Mouse (Mus musculus) heart, embryonic 10.5 days (tissue): ENCODE measurements around the gene Gm7876. TPM values are rescaled to one million over a fixed set of nuclear protein-coding genes. Genes with fewer than 3 reads are reported as not detected.
"Not testable (repeated sequence)": the region's sequence is repeated elsewhere in the genome, so short reads cannot be mapped to it uniquely, and the experiment has no call there.

Experiments used
- DNase-seq: peaks from one replicate; pipeline ENCODE4 v3.0.0-alpha.2; 2017; ENCODE audit warnings: low spot score
- H3K27ac ChIP-seq: fragments of 300-500 bp; sonication (generic); 2 replicates; pipeline ENCODE4 v1.5.1; 2016; ENCODE audit warnings: mild to moderate bottlenecking
- H3K27me3 ChIP-seq: fragments of 300-500 bp; sonication (generic); 2 replicates; pipeline ENCODE4 v1.6.1; 2016; ENCODE audit warnings: mild to moderate bottlenecking; ENCODE audit not compliant: poor library complexity, insufficient read depth, severe bottlenecking
- H3K36me3 ChIP-seq: fragments of 300-500 bp; sonication (generic); 2 replicates; pipeline ENCODE4 v1.6.1; 2016; ENCODE audit warnings: mild to moderate bottlenecking, moderate library complexity
- H3K4me1 ChIP-seq: fragments of 300-500 bp; sonication (generic); 2 replicates; pipeline ENCODE4 v1.6.1; 2016; ENCODE audit warnings: mild to moderate bottlenecking
- H3K4me3 ChIP-seq: fragments of 300-500 bp; sonication (generic); 2 replicates; pipeline ENCODE4 v1.5.1; 2016; ENCODE audit warnings: mild to moderate bottlenecking, moderate library complexity
- H3K9me3 ChIP-seq: fragments of 300-500 bp; sonication (generic); 2 replicates; pipeline ENCODE4 v1.6.1; 2016; ENCODE audit warnings: mild to moderate bottlenecking, moderate library complexity
- WGBS: fragments of 180-500 bp; shearing (Covaris S2); methylation state at CpG from one replicate; pipeline ENCODE4 v1.1.7; 2016; 5-methylcytosine and 5-hydroxymethylcytosine counted together
- polyA plus RNA-seq: library from polyadenylated mRNA; unstranded; fragments of >200 nt; fragmentation: Nextera tagmentation; extraction: Ambion mirVana; gene quantifications from 2 replicates; pipeline ENCODE4 v1.2.1, GENCODE M21; 2016

The Gm7876 gene
- polyA plus RNA-seq: not detected in 2 replicates

GRCm38 (mm10) chr14:4708938-4709337 lies at the start of gene Gm7876:
Gene Gm7876, plus strand, starts transcription at chr14:4709238.
- H3K27me3 ChIP-seq, H3K4me3 ChIP-seq, H3K9me3 ChIP-seq, H3K27ac ChIP-seq, H3K36me3 ChIP-seq, H3K4me1 ChIP-seq, DNase-seq: not testable (repeated sequence)
- 77% methylated on average over 1 of the region's 2 CpGs for WGBS

GRCm38 (mm10) chr14:4663892-4664291 lies 45.1 kb upstream of the Gm7876 start, which contains the start of gene Gm3239:
Gene Gm3239, plus strand, starts transcription at chr14:4664192.
- not testable (repeated sequence) for H3K4me3 ChIP-seq, H3K36me3 ChIP-seq, H3K4me1 ChIP-seq, H3K27ac ChIP-seq, H3K27me3 ChIP-seq, H3K9me3 ChIP-seq, DNase-seq
- no CpG with 5 or more reads among the region's 2 CpGs for WGBS

- H3K36me3 ChIP-seq, H3K9me3 ChIP-seq, DNase-seq, H3K27me3 ChIP-seq, H3K4me1 ChIP-seq, H3K27ac ChIP-seq: not testable (repeated sequence)
- peak within 1 kb of the TSS; percentile 38 for H3K4me3 ChIP-seq
- WGBS: 1% methylated on average over 13 of the region's 47 CpGs
Observed at GRCm38 (mm10) chr14:4726038-4726880, 17.2 kb downstream of the Gm7876 start, which contains the start of gene Gm3252. Gene Gm3252, plus strand, starts transcription at chr14:4726775.

Other genes starting within 250 kb of the Gm7876 start
- gene Gm3182, start 227.5 kb upstream of the Gm7876 start, polyA plus RNA-seq: not detected in 2 replicates
- not detected in 2 replicates for gene Gm3047, start 153.8 kb upstream of the Gm7876 start, polyA plus RNA-seq
- 0.36 TPM in 1 of 2 replicates, not detected in the other for gene Gm8159, start 76.9 kb upstream of the Gm7876 start, polyA plus RNA-seq
- 0.38 and 0.59 TPM in 2 replicates for gene Gm3239, start 45.0 kb upstream of the Gm7876 start, polyA plus RNA-seq
- 0.39 and 0.48 TPM in 2 replicates for gene Gm3252, start 17.5 kb downstream of the Gm7876 start, polyA plus RNA-seq
- gene Gm9602, start 67.1 kb downstream of the Gm7876 start, polyA plus RNA-seq: not detected in 2 replicates
- not detected in 2 replicates for gene Gm3269, start 128.9 kb downstream of the Gm7876 start, polyA plus RNA-seq
- gene Gm3264, start 146.3 kb downstream of the Gm7876 start, polyA plus RNA-seq: 2.4 and 2.5 TPM in 2 replicates
- gene Gm3278, start 183.2 kb downstream of the Gm7876 start, polyA plus RNA-seq: 0.30 TPM in 1 of 2 replicates, not detected in the other